Mouse (Mus musculus) heart, adult 2 months (tissue): ENCODE data around the gene 1700020A23Rik. TPM values are rescaled to one million over a fixed set of nuclear protein-coding genes. Genes with fewer than 3 reads are reported as not detected.

Source experiments
- DNase-seq, 2 experiments: peaks; one replicate each; pipeline ENCODE4 v3.0.0; 2021
- H3K27ac ChIP-seq: fragments of 200-600 bp; 2 replicates; pipeline ENCODE4 v1.8.1; 2022
- H3K27me3 ChIP-seq: fragments of 200-500 bp; 2 replicates; pipeline ENCODE4 v1.6.1; 2012; ENCODE audit warnings: mild to moderate bottlenecking, low read length, inconsistent platforms, mixed read lengths; ENCODE audit not compliant: control insufficient read depth, insufficient read depth
- H3K36me3 ChIP-seq: fragments of 200-500 bp; 2 replicates; pipeline ENCODE4 v1.6.1; 2012; ENCODE audit warnings: low read length, inconsistent platforms; ENCODE audit not compliant: control insufficient read depth, insufficient read depth
- H3K4me1 ChIP-seq: fragments of 200-500 bp; 2 replicates; pipeline ENCODE4 v1.6.1; 2011; ENCODE audit warnings: low read length; ENCODE audit not compliant: control insufficient read depth, insufficient read depth
- H3K4me3 ChIP-seq: fragments of 200-600 bp; 2 replicates; pipeline ENCODE4 v1.8.1; 2022
- H3K79me2 ChIP-seq: fragments of 200-500 bp; replicated peaks from 2 replicates; pipeline ENCODE4 v1.6.1; 2012; ENCODE audit warnings: mild to moderate bottlenecking, inconsistent platforms, low read length, moderate library complexity, mixed read lengths; ENCODE audit not compliant: control insufficient read depth, insufficient read depth
- H3K9ac ChIP-seq: fragments of 200-500 bp; 2 replicates; pipeline ENCODE4 v1.6.1; 2012; ENCODE audit warnings: low read depth, mild to moderate bottlenecking, control low read depth, inconsistent platforms, low read length, mixed read lengths
- CTCF ChIP-seq: fragments of 200-600 bp; IDR thresholded peaks from 2 replicates; pipeline ENCODE4 v1.8.1; 2022; ENCODE audit warnings: antibody characterized with exemption, mild to moderate bottlenecking, moderate library complexity
- EP300 ChIP-seq: fragments of 200-500 bp; IDR thresholded peaks from 2 replicates; pipeline ENCODE4 v1.6.1; 2011; ENCODE audit warnings: low read depth, low read length, control low read depth; ENCODE audit not compliant: insufficient read depth
- POLR2A ChIP-seq: fragments of 200-500 bp; IDR thresholded peaks from 2 replicates; pipeline ENCODE4 v1.6.1; 2011; ENCODE audit warnings: mild to moderate bottlenecking, low read depth, low read length, control low read depth; ENCODE audit not compliant: insufficient read depth
- WGBS: fragments of 180-500 bp; shearing (Covaris S2); methylation state at CpG from one replicate; pipeline ENCODE4 v1.1.7; 2018; 5-methylcytosine and 5-hydroxymethylcytosine counted together
- intact Hi-C: fragments of 180-260 bp; cut with DNase I; formaldehyde crosslinking; loops from one replicate; pipeline ENCODE4 v1.15.1; 2025
- polyA plus RNA-seq: library from polyadenylated mRNA; depleted of rRNA; stranded (reverse); fragments of >200 nt; gene quantifications from 2 replicates; pipeline ENCODE4 v1.2.3, GENCODE M21; 2012
- total RNA-seq, 2 experiments: library from RNA; stranded (reverse); gene quantifications; 2 replicates each; pipeline ENCODE4 v1.2.3; 2021

Gene 1700020A23Rik
- total and polyA plus RNA-seq, 3 experiments: not detected

DNA sequence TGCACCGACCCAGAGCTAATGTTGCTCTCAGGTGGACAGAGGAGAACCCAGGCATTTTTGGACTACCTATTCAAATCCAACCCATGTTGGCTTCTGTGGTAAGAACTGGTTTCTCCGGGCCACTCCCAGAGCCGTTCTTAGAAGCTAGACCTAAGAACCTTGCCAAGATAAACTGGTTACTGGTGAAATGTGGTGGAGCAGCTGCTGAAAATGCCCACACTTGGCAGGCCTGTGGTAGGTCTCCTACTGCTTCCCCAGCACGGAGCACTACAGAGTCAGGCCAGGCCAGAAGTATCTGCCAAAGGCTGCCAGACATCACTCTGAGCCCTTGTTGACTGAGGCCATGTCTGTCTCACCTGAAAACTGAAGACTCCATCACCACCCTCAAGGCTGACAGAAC is 30.1 kb upstream of the 1700020A23Rik start:
- Histone ChIP-seq H3K79me2 (no peaks in the 10 kb centered on the region), H3K27ac (no peak overlapping the region), H3K4me1 (no peaks in the 10 kb centered on the region), H3K4me3 (no peak overlapping the region), H3K36me3 (no peaks in the 10 kb centered on the region), H3K27me3 (no peaks in the 10 kb centered on the region), H3K9ac (no peak overlapping the region)
- 66% methylated on average over 4 of the region's 4 CpGs for WGBS
- intact Hi-C loops: no loop called here
- no peak for DNase-seq
- no peak for TF ChIP-seq EP300
- TF ChIP-seq CTCF: no peak
- no peak for TF ChIP-seq POLR2A

DNA sequence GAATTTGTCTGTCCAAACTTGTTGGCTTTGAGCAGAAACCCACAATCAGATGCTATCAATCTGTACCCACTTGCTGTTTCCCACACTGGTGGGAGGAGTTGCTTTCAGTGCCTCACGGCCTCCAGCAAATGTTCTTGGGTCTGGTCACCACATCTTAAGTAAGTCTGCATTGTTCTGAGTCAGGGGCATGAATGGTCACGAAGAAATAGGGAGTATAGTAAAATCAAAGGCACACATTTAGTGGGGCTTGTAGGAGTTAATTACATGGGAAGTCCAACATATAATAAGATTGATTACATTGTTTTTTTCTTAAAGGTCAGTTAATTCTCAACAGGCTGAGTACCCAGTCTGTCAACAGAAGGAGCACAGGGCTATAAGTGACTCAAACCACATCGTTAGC is 21.9 kb upstream of the 1700020A23Rik start:
- no peak for DNase-seq
- 63% methylated on average over 3 of the region's 3 CpGs for WGBS
- TF ChIP-seq CTCF (no peak), POLR2A (no peak), EP300 (no peak)
- Histone ChIP-seq H3K79me2 (no peaks in the 10 kb centered on the region), H3K27ac (no peak overlapping the region), H3K9ac (no peak overlapping the region), H3K4me1 (no peaks in the 10 kb centered on the region), H3K27me3 (peaks cover 3% of the 10 kb centered on the region; the same call in 1 of the 2 replicates), H3K4me3 (no peak overlapping the region), H3K36me3 (no peaks in the 10 kb centered on the region)
- intact Hi-C loops: no loop called here

- Histone ChIP-seq H3K4me1 (no peaks in the 10 kb centered on the region), H3K27ac (no peak overlapping the region), H3K27me3 (peaks cover 3% of the 10 kb centered on the region; the same call in 1 of the 2 replicates), H3K4me3 (no peak overlapping the region), H3K36me3 (no peaks in the 10 kb centered on the region), H3K79me2 (no peaks in the 10 kb centered on the region), H3K9ac (no peak overlapping the region)
- no peak for TF ChIP-seq POLR2A
- TF ChIP-seq EP300: no peak
- no peak for TF ChIP-seq CTCF
- no peak for DNase-seq
- intact Hi-C loops: no loop called here
- WGBS: 72% methylated on average over 6 of the region's 6 CpGs
These were observed 21.2 kb upstream of the 1700020A23Rik start for GRCm38 (mm10) chr2:130383895-130384294.

GRCm38 (mm10) chr2:130386212-130386611 is 18.8 kb upstream of the 1700020A23Rik start:
- intact Hi-C loops: no loop called here
- DNase-seq: no peak
- 48% methylated on average over 1 of the region's 1 CpGs for WGBS

DNA sequence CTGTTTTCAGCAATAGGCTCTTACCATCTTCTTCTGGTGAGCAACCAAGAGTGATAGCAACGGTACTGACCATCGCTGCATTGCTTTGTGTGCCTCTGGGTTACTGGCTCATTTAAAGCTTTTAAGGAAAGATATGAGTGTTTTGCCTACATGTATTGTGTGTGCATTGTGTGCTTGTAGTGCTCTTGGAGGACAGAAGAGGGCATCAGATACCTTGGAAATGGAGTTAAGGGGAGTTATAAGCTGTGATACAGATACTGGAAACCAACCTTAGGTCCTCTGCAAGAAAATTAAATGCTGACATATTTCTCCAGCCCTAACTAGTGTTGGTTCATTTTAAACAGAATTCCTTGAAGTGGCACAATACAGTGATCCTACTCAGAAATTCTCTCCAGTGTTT is 16.3 kb upstream of the 1700020A23Rik start:
- no peaks in the 10 kb centered on the region for H3K36me3 ChIP-seq
- no peaks in the 10 kb centered on the region for H3K4me1 ChIP-seq
- intact Hi-C loops: no loop called here
- TF ChIP-seq EP300 (no peak), CTCF (peak; percentile 49), POLR2A (no peak)
- no peak for DNase-seq
- 0 out of 2 replicates have a peak, but pooled peaks cover 2% of the 10 kb centered on the region for H3K27me3 ChIP-seq
- H3K4me3 ChIP-seq: no peak overlapping the region
- WGBS: 83% methylated on average over 2 of the region's 2 CpGs
- H3K79me2 ChIP-seq: no peaks in the 10 kb centered on the region
- no peak overlapping the region for H3K27ac ChIP-seq
- H3K9ac ChIP-seq: no peak overlapping the region

More at GRCm38 (mm10) chr2:130386212-130386611, 18.8 kb upstream of the 1700020A23Rik start:
- Histone ChIP-seq H3K9ac (no peak overlapping the region), H3K36me3 (no peaks in the 10 kb centered on the region), H3K79me2 (no peaks in the 10 kb centered on the region), H3K4me3 (no peak overlapping the region), H3K27ac (no peak overlapping the region), H3K27me3 (peaks cover 3% of the 10 kb centered on the region; the same call in 1 of the 2 replicates), H3K4me1 (no peaks in the 10 kb centered on the region)
- no peak for TF ChIP-seq POLR2A
- no peak for TF ChIP-seq EP300
- no peak for TF ChIP-seq CTCF

- WGBS: 83% methylated on average over 11 of the region's 11 CpGs
- no peak for TF ChIP-seq CTCF
- no peak for TF ChIP-seq EP300
- no peak for TF ChIP-seq POLR2A
- Histone ChIP-seq H3K9ac (no peak overlapping the region), H3K79me2 (no peaks in the 10 kb centered on the region), H3K4me1 (no peaks in the 10 kb centered on the region), H3K4me3 (no peak overlapping the region), H3K27me3 (0 out of 2 replicates have a peak, but pooled peaks cover 2% of the 10 kb centered on the region), H3K27ac (no peak overlapping the region), H3K36me3 (no peaks in the 10 kb centered on the region)
- intact Hi-C loops: loop anchor here (10.0 kb wide), 1 partner anchor 76 kb away; no protein-coding TSS in a partner anchor
- no peak for DNase-seq
These were observed 13.9 kb upstream of the 1700020A23Rik start for GRCm38 (mm10) chr2:130390993-130391625.
